Mouse (Mus musculus): ENCODE measurements around the gene Pde4dip. TPM values are rescaled to one million over a fixed set of nuclear protein-coding genes. Genes with fewer than 3 reads are reported as not detected.

The Pde4dip gene
- total RNA-seq, 4 experiments from 2014 or later: 180 to 198 (median 186) TPM

GRCm38 (mm10) chr3:97900516-97901490 is 12.3 kb upstream of the Pde4dip start, which contains the start of gene Sec22b:
Sec22b (plus strand) TSS chr3:97901190.
- peak; percentile 81 to 93 for DNase-seq (ENCODE audit: low spot score in 2 of 2)

- DNase-seq (ENCODE audit: low spot score in 2 of 2): no peak
These were observed 9.9 kb upstream of the Pde4dip start for GRCm38 (mm10) chr3:97898381-97898780.

- DNase-seq (ENCODE audit: low spot score in 2 of 2): no peak
These were observed 6.2 kb upstream of the Pde4dip start for GRCm38 (mm10) chr3:97894695-97895094.

DNA sequence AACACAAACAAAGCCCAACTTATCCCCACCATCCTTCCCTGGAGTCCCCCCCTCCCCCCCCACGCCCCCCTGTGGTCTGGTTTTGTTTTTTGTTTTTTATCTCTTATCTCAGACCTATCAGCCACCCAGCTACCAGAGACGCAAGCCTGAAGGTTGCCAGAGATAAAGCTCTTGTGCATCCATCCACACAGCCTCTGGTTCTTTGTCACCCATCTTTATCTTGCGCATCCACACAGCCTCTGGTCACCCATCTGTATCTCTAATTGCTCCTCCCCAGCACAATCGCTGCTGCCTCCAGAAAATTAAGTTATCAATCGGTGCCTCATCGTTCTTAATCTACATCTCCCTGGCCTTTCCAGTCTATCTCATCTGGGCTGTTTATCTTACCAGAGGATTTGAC is 1.7 kb upstream of the Pde4dip start:
- DNase-seq (ENCODE audit: low spot score in 2 of 2): no peak

GRCm38 (mm10) chr3:97887785-97888167 is 731 bp downstream of the Pde4dip start:
- DNase-seq (ENCODE audit: low spot score in 2 of 2): no peak

DNA sequence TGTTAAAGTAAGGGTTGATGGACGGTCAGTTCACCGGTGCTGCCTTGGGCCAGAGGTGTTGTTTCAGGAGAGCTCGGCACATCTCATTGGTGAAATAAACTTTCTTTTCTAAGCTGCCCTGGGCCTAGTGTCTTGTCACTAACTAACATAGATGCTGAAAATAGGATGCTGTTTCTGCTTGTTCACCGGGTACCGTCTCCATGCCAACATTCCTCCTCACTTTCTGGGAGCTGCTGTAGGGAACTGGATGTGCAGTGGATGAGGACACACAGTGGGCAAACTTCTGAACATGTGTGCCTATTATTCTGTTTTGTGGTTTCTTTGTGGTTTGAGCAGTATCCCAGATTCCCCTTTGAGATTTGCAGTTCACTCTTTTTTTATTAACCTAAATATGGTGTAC is 6.9 kb downstream of the Pde4dip start:
- peak in 1 of 2 experiments; percentile 45 for DNase-seq (ENCODE audit: low spot score in 2 of 2)

DNA sequence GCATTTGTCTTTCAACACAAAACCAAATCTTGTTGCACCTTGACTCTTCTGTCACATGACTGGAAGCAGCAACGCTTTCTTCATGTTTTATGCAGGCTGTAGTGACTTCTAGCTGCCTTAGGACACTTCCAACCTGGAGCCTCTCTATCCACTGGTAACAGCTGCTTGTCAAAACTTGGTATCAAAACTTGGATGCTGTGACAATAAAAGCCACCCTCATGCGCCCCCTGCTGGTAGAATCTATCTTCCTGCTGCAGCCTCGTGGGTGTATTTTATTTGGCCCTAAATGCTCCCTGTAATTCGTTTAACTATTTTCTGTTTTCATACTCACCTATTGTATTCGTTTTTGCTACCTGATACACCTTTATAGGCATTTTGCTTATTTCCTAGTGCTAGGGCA is 9.3 kb downstream of the Pde4dip start:
- peak in 1 of 2 experiments; percentile 48 for DNase-seq (ENCODE audit: low spot score in 2 of 2)

GRCm38 (mm10) chr3:97876259-97876658 is 12.2 kb downstream of the Pde4dip start:
- no peak for DNase-seq (ENCODE audit: low spot score in 2 of 2)

DNA sequence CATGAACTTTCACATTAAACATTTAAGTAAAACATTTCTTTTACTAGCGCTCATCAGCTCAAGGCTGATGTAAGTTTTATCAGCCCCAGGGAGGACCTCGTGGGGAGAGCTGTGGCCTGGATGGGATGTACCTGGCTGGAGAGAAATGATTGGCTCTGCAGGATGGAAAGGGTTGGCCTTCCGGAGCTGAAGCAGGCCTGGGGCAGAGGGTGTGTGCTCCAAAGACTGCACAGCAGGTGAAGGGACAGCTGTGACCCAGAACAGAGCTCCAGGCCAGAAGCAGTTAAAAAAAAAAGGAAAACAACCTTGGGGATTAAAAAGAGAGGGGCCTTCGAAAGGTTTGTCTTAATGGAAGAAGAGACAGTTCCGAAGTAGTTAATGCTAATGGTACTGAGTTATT is 13.7 kb downstream of the Pde4dip start:
- no peak for DNase-seq (ENCODE audit: low spot score in 2 of 2)

GRCm38 (mm10) chr3:97869730-97870129 is 18.8 kb downstream of the Pde4dip start:
- no peak for DNase-seq (ENCODE audit: low spot score in 2 of 2)

DNA sequence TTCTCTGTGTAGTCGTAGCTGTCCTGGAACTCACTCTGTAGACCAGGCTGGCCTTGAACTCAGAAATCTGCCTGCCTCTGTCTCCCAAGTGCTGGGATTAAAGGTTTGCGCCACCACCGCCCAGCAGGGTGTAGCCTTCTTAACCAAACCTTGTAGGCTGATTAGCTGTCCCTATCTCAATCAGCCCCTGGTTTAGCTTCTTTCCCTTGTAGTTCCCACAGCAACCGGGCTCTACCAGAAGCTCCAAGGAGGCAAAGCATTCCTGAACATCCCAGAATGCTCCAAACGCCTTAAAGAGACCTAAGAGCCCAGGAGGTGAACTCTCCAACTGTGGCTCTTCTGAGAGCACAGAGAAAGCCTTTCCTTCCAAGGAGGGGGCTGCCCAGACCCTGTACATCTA is 19.8 kb downstream of the Pde4dip start:
- DNase-seq (ENCODE audit: low spot score in 2 of 2): no peak

DNA sequence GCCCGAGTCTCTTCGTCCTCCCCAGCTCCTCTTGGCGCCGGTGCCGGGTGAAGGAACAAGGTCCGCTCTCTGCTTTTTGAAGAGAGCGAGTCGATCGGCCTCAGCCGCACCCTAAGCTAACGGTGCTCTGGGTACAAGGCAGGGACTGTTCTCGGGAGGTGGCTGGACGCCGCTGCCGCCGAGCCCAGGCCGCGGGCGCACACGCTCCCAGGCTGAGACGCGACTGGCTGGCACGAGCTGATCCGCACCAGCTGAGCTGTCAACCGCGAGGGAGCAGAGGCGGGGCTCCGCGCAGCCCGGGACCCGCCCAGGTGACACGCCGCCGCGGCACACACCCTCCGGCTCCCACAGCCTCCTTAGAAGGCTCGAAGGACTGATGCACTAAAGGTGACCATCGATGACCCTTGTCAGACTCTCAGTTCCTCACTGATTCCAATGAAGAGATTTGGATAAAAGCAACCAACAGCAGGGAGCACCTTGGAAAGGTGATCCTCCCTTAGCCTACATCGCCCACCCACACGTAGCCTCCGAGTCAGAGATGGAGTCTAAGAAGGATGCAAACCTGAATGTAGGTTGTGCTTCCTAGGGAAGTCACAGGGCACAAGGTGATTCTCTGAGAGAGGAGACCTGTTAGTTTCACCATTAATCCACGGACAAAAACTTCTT is 20.4 kb downstream of the Pde4dip start:
- DNase-seq (ENCODE audit: low spot score in 2 of 2): peak; percentile 56 to 76

DNA sequence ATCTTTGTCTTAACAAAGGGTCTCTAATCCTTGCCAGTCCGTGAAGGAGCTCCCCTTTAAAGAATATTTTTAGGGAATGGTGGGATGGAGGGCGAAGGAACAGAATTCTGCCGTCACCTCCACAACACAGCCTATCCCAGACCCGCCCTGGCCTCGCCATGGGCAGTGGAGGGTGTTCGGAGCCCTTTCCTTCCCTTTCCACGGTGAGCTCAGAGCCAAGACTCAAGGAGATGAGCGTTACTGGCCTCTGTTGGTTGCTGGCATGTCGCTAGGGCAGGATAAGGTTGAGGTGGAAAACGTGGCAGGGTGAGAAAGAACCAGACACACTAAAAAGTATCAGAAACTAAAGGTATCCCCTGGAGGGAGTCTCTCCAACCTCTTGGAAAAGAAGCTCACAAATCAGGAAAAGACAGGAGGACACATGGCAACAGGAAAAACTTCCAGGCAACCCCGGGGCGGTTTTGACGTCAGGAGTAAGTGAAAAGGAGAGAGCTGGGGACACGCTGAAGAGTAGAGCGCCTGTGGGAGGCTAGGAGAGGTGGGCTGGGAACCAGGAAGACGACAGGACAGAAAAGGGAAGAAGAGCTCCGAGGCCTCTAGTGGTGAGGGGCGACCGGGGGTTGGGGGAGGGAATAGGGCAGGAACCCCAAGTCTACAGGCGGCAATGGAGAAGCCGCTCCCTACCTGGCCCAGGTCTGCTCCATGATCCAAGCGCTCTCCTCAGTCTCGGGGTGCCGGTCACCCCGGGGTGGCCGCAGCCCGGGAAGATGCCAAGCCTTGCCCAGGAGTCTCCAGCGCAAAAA is 21.1 kb downstream of the Pde4dip start:
- DNase-seq (ENCODE audit: low spot score in 2 of 2): peak; percentile 40 to 41

GRCm38 (mm10) chr3:97866696-97867095 is 21.8 kb downstream of the Pde4dip start:
- DNase-seq (ENCODE audit: low spot score in 2 of 2): no peak

GRCm38 (mm10) chr3:97860820-97861451 is 27.6 kb downstream of the Pde4dip start:
- DNase-seq (ENCODE audit: low spot score in 2 of 2): no peak

- peak in 1 of 2 experiments; percentile 77 for DNase-seq (ENCODE audit: low spot score in 2 of 2)
These were observed 29.1 kb downstream of the Pde4dip start for GRCm38 (mm10) chr3:97859400-97859799.

- DNase-seq (ENCODE audit: low spot score in 2 of 2): peak in 1 of 2 experiments; percentile 59
These were observed 33.7 kb downstream of the Pde4dip start for GRCm38 (mm10) chr3:97854575-97855384.

DNA sequence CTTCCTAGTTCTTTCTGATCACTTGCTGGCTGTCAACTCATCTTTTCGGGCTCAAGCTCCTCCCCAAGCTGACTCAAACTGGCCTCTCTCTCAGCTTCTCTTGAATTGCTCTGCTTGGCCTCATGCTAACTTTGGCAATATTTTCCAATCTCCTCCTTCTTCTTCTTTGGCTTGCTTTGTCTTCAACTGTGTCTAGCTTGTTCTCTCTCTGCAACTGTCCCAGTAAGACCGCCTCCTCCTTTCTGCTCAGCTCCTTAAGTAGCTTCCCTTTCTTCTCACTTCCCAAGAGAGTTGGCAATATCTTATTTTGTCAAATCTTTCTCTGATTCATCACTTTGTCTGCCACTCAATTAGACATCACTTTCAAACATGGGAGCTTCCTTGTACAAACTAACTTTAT is 36.7 kb downstream of the Pde4dip start:
- no peak for DNase-seq (ENCODE audit: low spot score in 2 of 2)

GRCm38 (mm10) chr3:97847626-97848025 is 40.9 kb downstream of the Pde4dip start:
- DNase-seq (ENCODE audit: low spot score in 2 of 2): no peak

DNA sequence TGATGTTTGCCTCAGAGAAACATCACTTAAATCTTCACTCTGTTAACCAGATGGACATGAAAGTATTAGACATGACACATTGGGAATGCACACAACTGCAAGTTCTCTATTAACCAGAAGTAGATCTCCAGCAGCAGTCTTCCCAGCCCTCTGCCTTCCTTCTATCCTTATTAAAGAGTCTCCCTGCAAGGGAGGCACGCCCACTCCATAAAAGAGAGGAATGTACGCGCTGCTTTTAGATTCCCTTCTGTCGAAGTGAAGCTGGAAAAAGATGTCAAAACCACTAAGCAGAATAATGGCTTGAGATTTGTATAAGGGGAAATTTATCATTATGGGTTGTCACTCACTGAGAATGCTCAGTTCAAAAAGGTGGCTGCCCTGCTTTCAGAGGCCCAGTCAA is 42.1 kb downstream of the Pde4dip start:
- no peak for DNase-seq (ENCODE audit: low spot score in 2 of 2)

Measured in left cerebral cortex, adult 8-10 months (tissue).